Mouse (Mus musculus): ENCODE measurements around the gene Fam183b.
"Not testable (repeated sequence)": the region's sequence is repeated elsewhere in the genome, so short reads cannot be mapped to it uniquely, and the experiment has no call there.

Fam183b gene

GRCm38 (mm10) chr11:58801558-58802228 is at the start of gene Fam183b:
Fam183b (minus strand) TSS chr11:58801960.
- DNase-seq = peak; percentile 6 to 22

GRCm38 (mm10) chr11:58849731-58850130 is 48.0 kb upstream of the Fam183b start:
- no peak for DNase-seq

- no peak for DNase-seq
Measured at GRCm38 (mm10) chr11:58847636-58848035, 45.9 kb upstream of the Fam183b start.

- DNase-seq = peak; percentile 90 to 93
Measured at GRCm38 (mm10) chr11:58846919-58847461, 45.2 kb upstream of the Fam183b start, which contains the start of gene Gm12258. Gm12258 (plus strand) TSS chr11:58847158.

GRCm38 (mm10) chr11:58838951-58839350 is 37.2 kb upstream of the Fam183b start, which contains the start of gene Olfr311:
Olfr311 (plus strand) TSS chr11:58839251.
- not testable (repeated sequence) for DNase-seq

- DNase-seq = not testable (repeated sequence)
Measured at GRCm38 (mm10) chr11:58832541-58832940, 30.8 kb upstream of the Fam183b start.

- DNase-seq = no peak
Measured at GRCm38 (mm10) chr11:58829764-58830163, 28.0 kb upstream of the Fam183b start.

GRCm38 (mm10) chr11:58828937-58829336 is 27.2 kb upstream of the Fam183b start, which contains the start of gene Olfr312:
Olfr312 (plus strand) TSS chr11:58829237.
- not testable (repeated sequence) for DNase-seq

GRCm38 (mm10) chr11:58815676-58816075 is 13.9 kb upstream of the Fam183b start:
- DNase-seq = no peak

- not testable (repeated sequence) for DNase-seq
Measured at GRCm38 (mm10) chr11:58814700-58815099, 12.9 kb upstream of the Fam183b start, which contains the start of gene Olfr313. Olfr313 (plus strand) TSS chr11:58815000.

GRCm38 (mm10) chr11:58812001-58812400 is 10.2 kb upstream of the Fam183b start:
- no peak for DNase-seq

GRCm38 (mm10) chr11:58804393-58804792 is 2.6 kb upstream of the Fam183b start:
- no peak for DNase-seq

- no peak for DNase-seq
Measured at GRCm38 (mm10) chr11:58803871-58804270, 2.1 kb upstream of the Fam183b start.

- no peak for DNase-seq
Measured at GRCm38 (mm10) chr11:58799747-58800146, 2.0 kb downstream of the Fam183b start.

GRCm38 (mm10) chr11:58796850-58797249 is 4.9 kb downstream of the Fam183b start:
- no peak for DNase-seq

- no peak for DNase-seq
Measured at GRCm38 (mm10) chr11:58795856-58796255, 5.9 kb downstream of the Fam183b start.

GRCm38 (mm10) chr11:58790646-58791045 is 11.1 kb downstream of the Fam183b start:
- DNase-seq = no peak

- DNase-seq = no peak
Measured at GRCm38 (mm10) chr11:58790053-58790452, 11.7 kb downstream of the Fam183b start.

GRCm38 (mm10) chr11:58789532-58789931 is 12.2 kb downstream of the Fam183b start:
- DNase-seq = no peak

GRCm38 (mm10) chr11:58788346-58788745 is 13.4 kb downstream of the Fam183b start:
- no peak for DNase-seq

GRCm38 (mm10) chr11:58787651-58788050 is 14.1 kb downstream of the Fam183b start:
- DNase-seq = no peak

GRCm38 (mm10) chr11:58784182-58784581 is 17.6 kb downstream of the Fam183b start:
- DNase-seq = no peak

- DNase-seq = no peak
Measured at GRCm38 (mm10) chr11:58782480-58783089, 19.2 kb downstream of the Fam183b start, which contains the start of gene Olfr314. Olfr314 (plus strand) TSS chr11:58782952.

- no peak for DNase-seq
Measured at GRCm38 (mm10) chr11:58772888-58773287, 28.9 kb downstream of the Fam183b start, which contains the start of gene Olfr315. Olfr315 (plus strand) TSS chr11:58773188.

All from lung, adult 18-20 months (tissue).